Mouse (Mus musculus) C2C12 (cell line): ENCODE measurements around the gene Ppp1r35.

Source experiments
- CEBPB ChIP-seq: IDR thresholded peaks from one replicate; pipeline ENCODE4 v1.6.1; 2011; ENCODE audit warnings: low read depth, mild to moderate bottlenecking, control low read depth, moderate library complexity
- CTCF ChIP-seq: IDR thresholded peaks from one replicate; pipeline ENCODE4 v1.5.1; 2011; ENCODE audit not compliant: control insufficient read depth, insufficient read depth, insufficient read length
- MAX ChIP-seq: IDR thresholded peaks from one replicate; pipeline ENCODE4 v1.6.1; 2011; ENCODE audit warnings: mild to moderate bottlenecking, control low read depth
- MYOD1 ChIP-seq: IDR thresholded peaks from one replicate; pipeline ENCODE4 v1.6.1; 2011; ENCODE audit warnings: low read depth; ENCODE audit not compliant: control insufficient read depth, insufficient read length
- MYOG ChIP-seq: IDR thresholded peaks from one replicate; pipeline ENCODE4 v1.6.1; 2011; ENCODE audit not compliant: control insufficient read depth, insufficient read length; ENCODE audit errors: extremely low read depth
- USF1 ChIP-seq: IDR thresholded peaks from one replicate; pipeline ENCODE4 v1.6.1; 2011; ENCODE audit warnings: low read depth, mild to moderate bottlenecking, control low read depth, moderate library complexity

- TF ChIP-seq CTCF (no peak), USF1 (no peak), MAX (no peak), MYOG (no peak), MYOD1 (no peak), CEBPB (no peak)
These were observed 27.3 kb upstream of the Ppp1r35 start for GRCm38 (mm10) chr5:137751221-137751887.
